Mouse (Mus musculus) telencephalon, adult 2 months (tissue): ENCODE measurements around the gene Eif3l.

Source experiments
- DNase-seq: peaks from one replicate; pipeline ENCODE4 v3.0.0-alpha.2; 2011; ENCODE audit warnings: low read depth, low spot score

Gene Eif3l

DNA sequence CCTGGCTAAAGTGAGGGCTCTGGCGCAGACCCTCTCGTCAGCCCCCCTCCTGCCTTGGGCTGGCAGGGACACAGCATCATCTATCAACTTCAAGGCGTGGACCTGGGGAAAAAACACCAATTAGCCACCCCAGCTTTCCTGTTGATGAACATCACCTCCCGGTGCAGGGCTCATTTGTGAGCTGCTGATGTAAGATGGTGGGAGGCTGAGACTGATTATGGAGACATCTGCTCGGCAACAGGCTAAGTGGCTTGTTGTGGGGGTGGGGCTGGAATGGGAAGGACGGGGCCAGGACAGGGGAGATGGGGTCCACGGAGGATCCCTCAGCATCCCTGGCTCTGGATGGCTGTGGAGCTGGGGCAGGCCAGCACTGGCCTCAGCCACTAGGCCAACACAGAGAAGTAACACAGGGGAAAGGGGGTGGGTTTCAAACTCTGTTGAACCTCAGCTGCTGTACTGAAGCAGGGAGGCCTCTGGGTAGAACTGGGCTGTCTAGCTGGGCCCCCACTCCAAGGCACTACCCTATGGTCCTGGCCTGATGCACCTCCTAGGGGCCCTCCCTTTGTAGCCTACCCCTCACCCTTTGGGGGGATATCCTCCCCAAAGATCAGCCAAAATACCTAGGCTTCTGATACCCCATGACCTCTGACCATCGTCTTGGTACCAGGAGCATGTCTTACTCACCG lies 24.7 kb upstream of the Eif3l start:
- DNase-seq = no peak

DNA sequence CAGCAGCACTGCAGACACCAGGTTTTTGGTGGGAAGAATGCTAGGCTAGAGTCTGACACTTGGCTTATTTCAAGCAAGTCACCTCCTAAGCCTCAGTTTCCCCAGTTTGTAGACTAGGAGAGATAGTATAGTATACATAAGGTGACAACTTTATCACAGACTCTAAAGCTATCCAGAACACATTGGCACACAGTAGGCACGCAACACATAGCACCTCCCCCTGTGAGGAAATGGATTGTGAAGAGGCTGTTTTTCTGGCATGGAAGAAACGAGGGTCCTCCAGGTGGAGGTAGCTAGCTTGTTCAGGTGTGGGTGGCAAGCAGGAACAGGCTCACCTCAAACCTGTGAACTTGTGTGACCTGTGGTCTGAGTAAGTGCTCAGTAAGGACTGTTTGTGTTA lies 24.0 kb upstream of the Eif3l start:
- no peak for DNase-seq

DNA sequence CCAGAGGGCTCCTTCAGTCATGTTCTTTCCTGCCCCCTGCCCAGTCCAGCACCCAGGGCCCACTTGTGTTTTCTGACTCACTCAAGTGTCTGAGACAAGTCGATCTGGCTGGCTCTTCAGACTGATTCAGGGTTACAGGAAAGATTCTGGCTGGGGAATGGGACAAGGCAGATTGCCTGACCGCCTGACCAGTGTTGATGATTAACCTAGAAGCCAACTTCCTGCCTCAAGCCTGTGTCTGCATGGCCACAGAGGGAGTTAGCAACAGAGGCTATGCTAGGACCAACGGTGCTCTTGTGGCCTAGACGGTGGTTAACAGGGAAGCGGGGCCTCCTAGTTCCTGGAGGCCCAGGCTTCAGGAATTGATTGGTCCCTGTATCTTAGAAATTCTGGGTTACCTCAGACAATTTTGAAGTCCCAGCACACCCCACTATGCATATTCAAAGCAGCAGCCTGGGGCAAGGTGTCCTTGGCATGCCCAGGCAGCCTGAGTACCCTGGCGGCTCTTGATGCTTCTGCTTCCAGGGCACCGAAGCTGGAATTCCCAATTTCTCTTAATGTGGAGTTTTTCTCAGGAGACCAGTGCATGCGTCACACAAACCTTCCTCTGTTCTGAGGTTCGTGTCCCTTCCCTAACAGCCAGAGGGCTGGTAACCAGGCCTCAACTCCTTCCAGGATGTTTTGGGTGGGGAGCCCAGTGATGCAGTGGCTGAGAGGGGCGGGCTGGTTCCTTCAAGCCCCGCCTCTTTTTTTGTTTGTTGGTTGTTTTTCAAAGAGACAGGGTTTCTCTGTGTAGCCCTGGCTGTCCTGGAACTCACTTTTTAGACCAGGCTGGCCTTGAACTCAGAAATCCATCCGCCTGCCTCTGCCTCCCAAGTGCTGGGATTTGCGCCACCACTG lies 23.3 kb upstream of the Eif3l start:
- no peak for DNase-seq

DNA sequence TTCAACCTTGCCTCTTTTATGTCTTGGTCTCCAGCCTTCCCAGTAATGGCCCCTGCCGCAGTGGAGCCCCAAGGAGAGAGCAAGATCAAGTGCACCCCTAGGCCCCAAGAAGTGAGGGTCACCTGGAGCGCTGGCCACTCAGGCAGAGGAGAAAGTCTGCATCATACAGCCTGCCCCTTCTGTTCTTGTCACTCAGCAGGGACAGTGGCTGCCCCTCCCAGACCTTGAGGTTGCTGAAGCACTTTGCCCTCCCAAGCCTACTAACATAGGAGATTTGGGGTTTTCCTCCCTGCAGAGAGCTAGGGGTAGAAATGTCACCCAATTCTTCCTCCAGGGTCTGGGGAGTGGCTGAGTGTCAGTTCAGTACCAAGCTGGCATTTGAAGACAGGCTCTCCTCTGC lies 22.6 kb upstream of the Eif3l start:
- no peak for DNase-seq

DNA sequence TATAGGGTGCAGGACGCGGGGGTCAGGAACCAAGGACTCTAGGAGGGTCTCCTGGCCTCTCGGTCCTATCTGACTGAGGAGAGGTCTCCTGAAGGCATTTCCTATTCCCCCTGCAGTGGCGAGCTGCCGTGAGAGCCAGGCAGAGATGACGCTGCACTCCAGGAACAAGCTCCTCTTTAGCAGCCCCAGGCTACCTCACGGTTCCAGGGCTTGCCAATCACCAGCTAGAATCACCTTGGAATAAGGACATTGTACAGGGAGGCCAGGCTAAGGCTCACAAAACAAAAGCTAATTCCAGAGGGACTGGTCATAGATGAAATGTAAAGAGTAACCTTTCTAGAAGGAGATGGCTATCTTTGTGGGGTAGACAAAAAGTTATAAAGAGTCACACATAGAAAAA lies 18.4 kb upstream of the Eif3l start:
- no peak for DNase-seq

DNA sequence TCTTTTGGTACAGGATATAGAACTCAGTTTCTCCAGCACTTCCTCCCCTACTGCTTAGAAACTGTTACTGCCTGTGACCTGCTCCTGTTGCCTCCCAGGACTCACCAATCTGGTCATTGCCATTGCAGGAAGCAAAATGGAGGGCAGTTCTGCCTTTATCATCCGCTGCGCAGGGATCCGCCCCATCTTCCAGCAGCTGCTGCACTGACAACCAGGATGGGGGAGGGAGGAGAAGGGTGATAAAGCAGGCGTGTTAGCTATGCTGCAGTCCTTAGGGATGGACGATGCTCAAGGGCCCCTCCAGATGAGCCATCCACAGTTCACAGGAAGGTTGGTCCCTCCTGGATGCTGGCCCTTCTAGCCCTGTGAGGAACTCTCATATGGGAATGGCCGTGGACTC lies 17.1 kb upstream of the Eif3l start:
- no peak for DNase-seq

DNA sequence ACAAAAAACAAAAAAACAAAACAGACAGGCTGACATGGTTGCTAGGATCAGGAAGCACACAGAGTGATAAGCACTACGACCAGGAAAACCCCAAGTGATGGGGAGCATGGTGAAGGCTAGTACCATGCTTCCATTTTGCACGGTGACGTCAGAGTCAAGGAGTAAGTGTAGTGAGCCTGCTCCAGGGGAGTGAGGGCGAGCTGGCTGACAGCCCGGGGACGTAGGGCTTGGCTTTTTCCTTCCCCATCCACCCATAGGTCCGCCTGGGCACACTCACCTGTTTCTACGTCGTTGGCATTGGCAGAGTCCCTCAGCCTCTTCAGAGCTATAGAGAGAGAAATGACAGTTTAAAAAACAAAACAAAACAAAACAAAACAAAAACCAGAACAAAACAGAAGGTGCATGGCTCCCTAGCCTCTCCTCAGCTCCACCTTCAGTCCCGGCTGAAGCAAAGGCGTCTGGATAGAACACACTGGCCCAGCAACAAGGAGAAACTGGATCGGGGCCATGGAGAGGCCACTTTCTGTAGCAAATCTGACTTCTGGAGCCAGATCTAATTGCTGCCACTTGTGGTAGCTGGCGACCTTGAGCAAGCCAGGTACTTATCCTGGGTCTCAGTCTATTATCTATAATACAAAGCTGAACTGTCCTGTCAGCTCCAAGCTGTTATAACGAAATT lies 14.0 kb upstream of the Eif3l start:
- no peak for DNase-seq

DNA sequence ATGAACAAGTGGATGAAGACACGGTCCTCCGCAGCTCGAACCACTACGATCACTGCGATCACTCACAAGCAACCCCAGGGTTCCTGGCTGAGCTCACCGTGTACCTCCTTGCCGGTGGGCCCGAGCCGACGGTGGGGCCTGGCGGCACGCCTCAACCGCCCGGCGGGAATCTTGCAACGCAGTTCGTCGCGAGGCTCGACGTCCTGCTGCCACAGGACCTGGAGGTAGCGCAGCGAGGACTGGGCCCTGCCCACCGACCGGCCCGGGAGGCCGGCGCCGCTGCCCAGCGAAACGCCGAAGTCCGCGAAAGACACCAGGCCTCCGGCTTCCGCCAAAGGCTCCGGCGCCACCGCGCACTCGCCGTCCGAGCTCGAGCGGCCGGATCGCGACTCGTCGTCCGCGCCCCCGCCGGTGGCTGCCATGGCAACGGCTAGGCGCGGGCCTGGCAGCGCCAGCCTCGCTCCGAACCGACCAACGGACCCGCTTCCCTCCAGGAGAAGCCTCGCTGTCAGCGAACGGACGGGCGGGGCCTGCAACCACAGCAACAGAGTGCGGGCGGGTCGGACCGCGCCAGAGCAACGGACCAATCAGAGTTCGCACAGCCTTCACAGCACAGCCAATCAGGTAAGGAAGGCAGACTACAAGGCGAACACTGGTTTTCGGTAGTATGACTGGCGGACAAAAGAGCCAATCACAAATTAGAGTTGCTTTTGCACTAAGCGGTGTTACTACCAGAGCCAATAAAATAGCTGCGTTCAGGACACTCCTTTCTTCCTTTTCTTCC lies 12.4 kb upstream of the Eif3l start, which contains the start of gene Ankrd54:
TSS of gene Ankrd54 (minus strand) at position 518 of the 784 bp plus-strand sequence.
- DNase-seq = peak; percentile 100

DNA sequence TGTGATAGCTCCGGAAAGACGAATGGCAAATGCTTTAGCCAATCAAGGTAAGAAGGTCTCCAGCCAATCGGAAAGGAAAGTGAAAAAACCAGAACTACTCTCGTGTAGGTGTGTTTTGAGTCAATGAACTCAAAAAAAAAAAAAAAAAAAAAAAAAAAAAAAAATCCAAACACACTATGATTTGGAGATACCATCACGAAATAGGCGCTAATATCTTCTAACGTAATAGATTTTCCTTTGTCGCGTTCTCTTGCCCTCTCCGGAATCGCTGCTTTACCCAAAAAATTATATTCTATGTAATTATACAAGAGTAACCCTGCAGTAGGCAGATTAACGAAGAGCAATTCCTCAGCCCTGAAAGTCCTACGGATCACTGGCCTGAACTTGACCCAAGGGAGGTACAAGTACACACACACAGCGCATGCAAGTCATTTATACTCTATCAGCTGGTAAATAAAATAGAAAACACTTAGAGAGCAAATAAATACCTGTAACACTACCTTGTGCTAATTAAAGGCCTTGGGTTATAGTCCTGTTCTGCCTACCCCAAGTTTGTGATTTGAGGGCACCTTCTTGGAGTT lies 11.7 kb upstream of the Eif3l start:
- no peak for DNase-seq

DNA sequence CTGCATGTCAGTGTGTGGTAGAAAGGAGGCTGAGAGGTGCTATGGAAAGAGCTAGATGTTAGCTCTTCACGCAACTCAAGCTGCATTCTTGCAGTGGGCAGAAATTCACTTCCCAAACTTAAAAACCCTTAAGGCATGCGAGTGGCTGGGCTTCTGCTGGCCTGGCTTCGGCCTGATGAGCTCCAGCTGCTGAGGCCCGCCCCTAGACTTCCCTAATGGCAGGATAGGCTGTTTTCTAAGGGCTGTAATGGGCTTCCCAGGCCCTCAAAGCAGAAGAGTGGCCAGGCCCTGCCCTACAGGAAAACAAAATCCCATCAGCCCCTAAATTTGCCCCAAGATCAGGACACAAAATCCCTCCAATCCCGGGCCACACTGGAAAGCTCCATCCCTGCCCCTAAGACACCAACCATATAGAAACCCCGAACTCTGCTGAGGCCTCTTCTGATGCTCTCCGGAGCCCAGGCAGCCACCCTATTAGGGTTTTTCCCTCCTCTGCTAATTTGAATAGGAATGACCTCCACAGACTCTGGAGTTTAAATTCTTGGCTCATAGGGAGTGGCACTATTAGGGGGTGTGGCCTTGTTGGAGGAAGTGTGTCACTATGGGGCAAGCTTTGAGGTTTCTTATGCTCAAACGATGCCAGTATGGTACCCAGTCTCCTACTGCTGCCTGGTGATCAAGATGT lies 9.8 kb upstream of the Eif3l start:
- no peak for DNase-seq

DNA sequence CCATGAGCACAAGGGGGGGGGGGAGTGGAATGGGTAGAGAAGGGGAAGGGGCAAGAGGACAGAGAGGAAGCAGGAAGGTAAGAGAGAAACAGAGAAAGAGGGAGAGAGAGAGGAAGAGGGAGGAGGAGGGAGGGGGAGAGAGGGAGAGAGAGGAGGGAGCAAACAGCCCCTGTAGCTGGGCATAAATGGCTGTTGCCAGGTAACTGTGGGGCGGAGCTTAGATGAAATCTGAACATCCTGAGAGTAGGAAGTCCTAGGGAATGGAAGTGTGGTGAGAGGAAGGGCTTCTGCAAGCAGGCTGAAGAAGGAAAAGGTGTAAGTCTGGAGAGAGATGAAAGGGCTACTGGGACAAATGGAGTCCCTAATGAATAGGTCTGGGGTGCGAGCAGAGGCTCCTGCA lies 8.7 kb upstream of the Eif3l start:
- no peak for DNase-seq

DNA sequence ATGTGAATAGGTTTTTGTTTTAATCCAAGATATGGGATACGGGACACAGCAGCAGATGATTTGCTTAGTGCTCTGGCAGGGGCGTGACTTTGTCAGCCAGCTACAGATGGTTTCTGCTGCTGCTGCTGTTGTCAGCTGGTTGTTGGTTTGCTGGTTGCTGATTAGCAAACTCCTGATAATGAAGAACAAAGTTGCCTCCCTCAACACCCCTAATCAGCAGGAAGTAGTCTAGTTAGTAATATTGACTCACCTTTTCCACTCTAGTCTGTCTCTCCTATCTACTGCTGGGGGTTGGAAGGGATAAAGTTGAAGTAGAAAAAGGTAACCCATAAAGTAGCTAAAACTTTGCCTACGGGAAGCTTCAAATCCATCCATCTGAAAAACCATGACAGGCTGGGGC lies 7.3 kb upstream of the Eif3l start:
- DNase-seq = no peak

DNA sequence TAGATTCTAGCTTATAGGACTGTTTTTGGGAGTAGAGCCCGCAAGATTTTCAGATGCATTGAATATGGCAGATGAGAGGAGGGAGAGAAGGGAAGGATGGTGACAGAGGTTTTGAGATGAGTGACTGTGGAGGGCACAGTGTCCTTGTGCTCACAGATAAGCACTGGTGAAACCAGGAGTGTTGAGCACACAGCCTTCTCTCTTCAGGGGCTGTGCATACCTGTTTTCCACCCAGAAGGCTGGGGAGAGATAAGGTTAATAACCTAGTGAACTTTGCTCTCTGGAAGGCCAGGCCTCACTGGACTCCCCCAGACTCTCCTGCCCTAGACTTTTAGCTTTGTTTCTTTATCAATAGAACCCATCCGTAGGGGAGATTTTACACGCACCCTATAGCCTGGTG lies 6.6 kb upstream of the Eif3l start:
- no peak for DNase-seq

DNA sequence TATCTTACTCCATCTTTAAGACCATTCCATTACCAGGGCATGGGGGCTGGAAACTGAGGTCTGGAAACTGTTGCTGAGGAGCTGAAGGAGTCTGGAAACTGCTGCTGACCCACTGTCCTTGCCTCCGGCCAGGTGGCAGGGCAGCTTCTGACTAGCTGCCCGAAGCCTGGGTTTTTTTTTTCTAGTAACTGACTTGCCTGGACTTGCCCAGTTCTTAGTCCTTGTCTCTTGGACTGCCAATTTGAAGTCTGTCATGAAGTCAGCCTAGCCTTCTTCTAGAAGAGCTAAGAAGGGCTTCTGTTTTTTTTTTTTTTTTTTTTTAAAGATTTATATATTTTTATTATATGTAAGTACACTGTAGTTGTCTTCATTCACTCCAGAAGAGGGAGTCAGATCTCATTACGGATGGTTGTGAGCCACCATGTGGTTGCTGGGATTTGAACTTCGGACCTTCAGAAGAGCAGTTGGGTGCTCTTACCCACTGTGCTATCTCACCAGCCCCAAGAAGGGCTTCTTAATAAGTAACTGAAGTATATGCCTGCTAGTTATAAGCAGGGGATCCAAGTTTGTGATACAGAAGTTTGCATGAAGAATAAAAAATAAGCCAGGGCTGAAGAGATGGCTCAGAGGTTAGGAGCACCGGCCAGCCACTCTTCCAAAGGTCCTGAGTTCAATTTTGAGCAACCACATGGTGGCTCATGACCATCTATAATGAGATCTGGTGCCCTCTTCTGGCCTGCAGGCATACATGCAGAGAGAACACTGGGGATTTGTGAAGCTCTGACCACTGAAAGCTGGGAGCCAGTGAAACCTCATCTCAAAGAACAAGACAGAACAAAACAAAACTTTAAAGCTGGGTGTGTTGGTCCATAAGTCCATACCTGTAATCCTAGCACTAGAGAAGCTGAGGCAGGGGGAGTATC lies 3.6 kb upstream of the Eif3l start:
- no peak for DNase-seq

DNA sequence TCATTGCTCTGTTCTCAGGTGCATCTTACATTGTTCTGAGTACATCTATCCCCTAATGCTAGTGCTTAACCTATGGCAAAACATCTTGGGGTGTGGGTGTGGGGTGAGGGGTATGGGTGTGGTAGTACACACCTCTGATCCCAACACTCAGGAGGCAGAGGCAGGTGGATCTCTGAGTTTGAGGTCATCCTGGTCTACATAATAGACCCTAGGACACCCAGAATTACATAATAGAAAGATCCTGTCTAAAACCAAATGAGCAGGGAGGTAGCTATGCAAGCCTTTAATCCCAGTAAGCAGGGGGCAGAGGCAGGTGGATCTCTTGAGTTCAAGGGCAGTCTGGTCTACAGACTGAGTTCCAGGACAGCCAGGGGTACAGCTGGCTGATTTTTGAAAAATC lies 1.2 kb upstream of the Eif3l start:
- no peak for DNase-seq

DNA sequence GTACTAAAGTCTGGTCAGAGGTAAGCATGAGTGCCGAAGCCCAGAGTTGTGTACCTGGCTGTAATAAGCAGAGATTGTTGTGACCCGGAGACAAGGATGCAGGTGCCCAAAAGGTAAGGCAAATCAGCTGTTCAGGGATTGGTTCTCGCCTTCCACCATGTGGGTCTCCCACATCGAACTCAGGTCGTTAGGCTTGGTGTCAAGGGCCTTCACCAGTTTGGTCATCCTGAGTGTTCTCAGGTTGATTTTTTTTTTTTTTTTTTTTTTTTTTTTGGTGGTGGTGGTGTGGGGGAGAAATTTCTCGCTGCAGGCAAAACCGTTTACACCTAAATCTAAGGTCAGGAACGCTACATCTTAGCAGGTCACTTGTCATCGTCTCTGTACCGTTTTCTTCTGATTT lies 533 bp upstream of the Eif3l start:
- no peak for DNase-seq

DNA sequence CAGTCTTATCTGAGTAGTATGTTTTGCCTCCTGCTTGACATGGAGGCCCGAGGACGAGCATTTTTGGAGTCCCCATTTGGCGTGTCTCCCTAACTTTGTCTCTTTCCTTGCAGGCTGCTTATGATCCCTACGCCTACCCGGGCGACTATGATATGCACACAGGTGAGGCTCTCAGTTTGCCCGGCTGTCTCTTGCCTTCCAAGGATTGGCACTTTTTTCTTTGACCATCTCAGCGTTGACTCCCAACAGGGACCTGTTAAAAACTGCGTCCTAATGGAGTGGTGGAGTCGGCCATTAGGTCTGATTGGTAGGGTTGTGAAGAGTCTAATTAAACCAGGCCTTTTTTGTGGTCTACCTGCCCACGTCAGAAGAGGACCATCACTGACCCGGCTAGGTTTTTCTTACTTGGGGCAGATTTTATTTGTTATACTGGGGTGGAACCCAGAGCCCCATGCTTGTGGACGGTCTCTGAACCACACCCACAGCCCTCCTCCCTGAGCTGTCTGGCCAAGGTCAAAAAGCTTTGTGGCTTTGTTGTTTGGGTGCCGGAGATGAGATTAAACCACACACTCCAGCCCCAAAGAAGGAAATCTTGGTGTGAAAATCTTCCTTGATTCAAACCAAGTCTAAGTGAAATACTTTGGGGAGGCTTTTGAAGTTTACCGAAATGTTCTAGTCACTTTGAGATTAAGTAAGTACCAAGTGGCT lies 833 bp downstream of the Eif3l start:
- DNase-seq = no peak

DNA sequence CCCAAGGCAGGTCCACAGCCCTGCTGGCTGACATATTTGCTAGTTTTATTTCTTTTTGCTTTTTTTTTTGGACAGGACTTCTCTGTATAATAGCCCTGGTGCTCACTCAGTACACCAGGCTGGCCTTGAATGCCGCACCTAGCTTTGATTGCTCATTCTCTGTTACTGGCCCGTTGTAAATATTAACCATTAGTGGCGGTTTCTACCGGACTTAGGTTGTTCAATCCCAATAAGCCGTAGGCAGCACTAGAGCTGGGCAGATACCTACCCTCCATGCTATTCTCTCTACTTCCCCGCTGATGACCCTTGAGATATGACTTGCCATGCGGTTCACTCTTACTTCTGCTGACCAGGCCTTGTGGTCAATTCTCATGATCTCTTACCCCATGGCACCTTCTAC lies 4.6 kb downstream of the Eif3l start:
- no peak for DNase-seq

DNA sequence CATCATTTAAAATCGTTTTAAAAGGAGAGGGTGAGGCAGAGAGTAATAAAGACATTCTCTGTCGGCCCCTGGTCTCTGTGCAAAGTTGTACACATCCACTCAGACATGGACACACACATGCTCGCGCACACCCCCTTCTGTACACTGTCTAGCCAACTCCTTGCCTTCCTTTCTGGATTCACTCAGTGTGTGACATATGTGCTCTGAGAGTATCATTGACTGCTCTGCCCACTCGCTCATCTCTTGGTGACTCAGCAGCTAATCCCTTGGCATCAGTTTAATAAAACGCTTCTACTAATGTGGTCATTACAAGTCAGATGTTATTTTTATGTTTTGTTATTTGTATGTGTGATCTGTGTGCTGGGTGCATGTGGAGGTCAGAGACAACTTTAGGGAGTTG lies 17.3 kb downstream of the Eif3l start:
- no peak for DNase-seq
